Mouse (Mus musculus) left cerebral cortex, postnatal 14 days (tissue): ENCODE measurements around the gene Hbb-bh2. TPM values are rescaled to one million over a fixed set of nuclear protein-coding genes. Genes with fewer than 3 reads are reported as not detected.
"Not testable (repeated sequence)": the region's sequence is repeated elsewhere in the genome, so short reads cannot be mapped to it uniquely, and the experiment has no call there.

Experiments
- DNase-seq, 2 experiments: peaks; one replicate each; pipeline ENCODE4 v3.0.0; 2021 to 2022; ENCODE audit warnings: low spot score in 2 of 2, mixed read lengths in 1 of 2
- intact Hi-C: fragments of 180-260 bp; cut with DNase I; formaldehyde crosslinking; loops from one replicate; pipeline ENCODE4 v1.15.1; 2025
- total RNA-seq, 2 experiments: library from RNA; stranded (reverse); gene quantifications; 2 replicates each; pipeline ENCODE4 v1.2.3; 2021

Hbb-bh2 gene
- total RNA-seq, 2 experiments from 2014 or later, result not detected

- intact Hi-C loops, result not testable (repeated sequence)
- peak in 1 of 2 experiments; percentile 4 for DNase-seq
These were observed 25.2 kb downstream of the Hbb-bh2 start for GRCm38 (mm10) chr7:103815085-103815484.

- DNase-seq, result no peak
- intact Hi-C loops, result no loop called here
These were observed 26.6 kb downstream of the Hbb-bh2 start, which contains the start of gene Hbb-bt for GRCm38 (mm10) chr7:103813766-103814165. Gene Hbb-bt, minus strand, starts transcription at chr7:103813996.

- intact Hi-C loops, result not testable (repeated sequence)
These were observed 27.2 kb downstream of the Hbb-bh2 start for GRCm38 (mm10) chr7:103813152-103813551.

GRCm38 (mm10) chr7:103812174-103812573 is 28.1 kb downstream of the Hbb-bh2 start:
- DNase-seq, result no peak
- intact Hi-C loops, result no loop called here

More at GRCm38 (mm10) chr7:103813152-103813551, 27.2 kb downstream of the Hbb-bh2 start:
- not testable (repeated sequence) for DNase-seq

GRCm38 (mm10) chr7:103811223-103811845 is 29.0 kb downstream of the Hbb-bh2 start:
- no peak for DNase-seq
- intact Hi-C loops, result no loop called here

- intact Hi-C loops, result no loop called here
- DNase-seq, result no peak
These were observed 29.6 kb downstream of the Hbb-bh2 start for GRCm38 (mm10) chr7:103810746-103811145.

- intact Hi-C loops, result no loop called here
- DNase-seq, result no peak
These were observed 30.0 kb downstream of the Hbb-bh2 start for GRCm38 (mm10) chr7:103810296-103810695.

GRCm38 (mm10) chr7:103809801-103810155 is 30.5 kb downstream of the Hbb-bh2 start:
- no peak for DNase-seq
- intact Hi-C loops, result no loop called here

GRCm38 (mm10) chr7:103808971-103809800 is 31.1 kb downstream of the Hbb-bh2 start:
- intact Hi-C loops, result no loop called here
- DNase-seq, result no peak

- DNase-seq, intact Hi-C loops: not testable (repeated sequence)
These were observed 32.2 kb downstream of the Hbb-bh2 start for GRCm38 (mm10) chr7:103808120-103808519.

- intact Hi-C loops, result no loop called here
- DNase-seq, result peak; percentile 11 to 20
These were observed 33.5 kb downstream of the Hbb-bh2 start for GRCm38 (mm10) chr7:103806856-103807255.

GRCm38 (mm10) chr7:103792669-103793388 is 47.5 kb downstream of the Hbb-bh2 start:
- intact Hi-C loops, result no loop called here

GRCm38 (mm10) chr7:103791721-103792120 is 48.6 kb downstream of the Hbb-bh2 start, which contains the start of gene Olfr67:
Gene Olfr67, minus strand, starts transcription at chr7:103791821.
- intact Hi-C loops, result no loop called here
- no peak for DNase-seq

More at GRCm38 (mm10) chr7:103792669-103793388, 47.5 kb downstream of the Hbb-bh2 start:
- DNase-seq, result no peak

Other genes with a start within 250 kb of the Hbb-bh2 start
- gene Olfr619, start 239.9 kb downstream of the Hbb-bh2 start, total RNA-seq, result not detected
- not detected for gene Olfr620, start 228.0 kb downstream of the Hbb-bh2 start, total RNA-seq
- not detected for gene Olfr622, start 197.8 kb downstream of the Hbb-bh2 start, total RNA-seq
- not detected for gene Olfr623, start 176.8 kb downstream of the Hbb-bh2 start, total RNA-seq
- gene Olfr624, start 169.3 kb downstream of the Hbb-bh2 start, total RNA-seq, result under 1 TPM in 1 of 2 experiments, not detected in 1; 0.06 TPM
- gene Olfr625-ps1, start 157.8 kb downstream of the Hbb-bh2 start, total RNA-seq, result not detected
- gene Olfr243, start 125.8 kb downstream of the Hbb-bh2 start, total RNA-seq, result not detected
- gene Olfr628, start 110.1 kb downstream of the Hbb-bh2 start, total RNA-seq, result not detected
- not detected for gene Olfr629, start 95.6 kb downstream of the Hbb-bh2 start, total RNA-seq
- not detected for gene Olfr630, start 83.2 kb downstream of the Hbb-bh2 start, total RNA-seq
- not detected for gene Olfr69, start 68.9 kb downstream of the Hbb-bh2 start, total RNA-seq
- gene Olfr68, start 60.8 kb downstream of the Hbb-bh2 start, total RNA-seq, result not detected
- gene Olfr67, start 48.7 kb downstream of the Hbb-bh2 start, total RNA-seq, result not detected
- gene Hbb-bt, start 26.5 kb downstream of the Hbb-bh2 start, total RNA-seq, result 100 to 1,000 TPM; 116 to 138 TPM
- gene Hbb-bs, start 12.4 kb downstream of the Hbb-bh2 start, total RNA-seq, result 100 to 1,000 TPM; 912 to 967 TPM
- gene Hbb-bh1, start 2.6 kb upstream of the Hbb-bh2 start, total RNA-seq, result not detected
- gene Hbb-y, start 12.7 kb upstream of the Hbb-bh2 start, total RNA-seq, result not detected
- gene Olfr66, start 45.7 kb upstream of the Hbb-bh2 start, total RNA-seq, result not detected
- gene Olfr64, start 54.0 kb upstream of the Hbb-bh2 start, total RNA-seq, result not detected
- gene Olfr65, start 63.0 kb upstream of the Hbb-bh2 start, total RNA-seq, result not detected
- not detected for gene Olfr631, start 88.3 kb upstream of the Hbb-bh2 start, total RNA-seq
- not detected for gene Olfr632, start 93.8 kb upstream of the Hbb-bh2 start, total RNA-seq
- gene Olfr633, start 103.9 kb upstream of the Hbb-bh2 start, total RNA-seq, result not detected
- under 1 TPM in 1 of 2 experiments, not detected in 1; 0.04 TPM for gene Olfr635, start 130.6 kb upstream of the Hbb-bh2 start, total RNA-seq
- not detected for gene Olfr638, start 158.2 kb upstream of the Hbb-bh2 start, total RNA-seq
- under 1 TPM; 0.08 to 0.18 TPM for gene Olfr639, start 176.8 kb upstream of the Hbb-bh2 start, total RNA-seq
- gene Olfr640, start 185.1 kb upstream of the Hbb-bh2 start, total RNA-seq, result not detected
- gene Olfr641, start 194.9 kb upstream of the Hbb-bh2 start, total RNA-seq, result not detected
- gene Olfr642, start 212.1 kb upstream of the Hbb-bh2 start, total RNA-seq, result not detected
- not detected for gene 4930516K23Rik, start 220.9 kb upstream of the Hbb-bh2 start, total RNA-seq
- not detected for gene Olfr644, start 231.3 kb upstream of the Hbb-bh2 start, total RNA-seq
- not detected for gene Olfr645, start 244.9 kb upstream of the Hbb-bh2 start, total RNA-seq